8 mouse cellular contexts compared by ENCODE assay signal in genomic region chr15:78926021-78926919, GRCm38 (mm10). TPM values are rescaled to one million over a fixed set of nuclear protein-coding genes. Genes with fewer than 3 reads are reported as not detected.
DNase-seq lines count a peak whose midpoint lies in the region; ATAC-seq and TF ChIP-seq lines count a peak whose summit lies in the region.

Gene Lgals1, plus strand, starts transcription at chr15:78926725.

- 3% methylated on average over 20 of the region's 20 CpGs for WGBS in embryonic facial prominence, embryonic 13.5 days
- WGBS in midbrain, postnatal 0 days = 9% methylated on average over 20 of the region's 20 CpGs
- WGBS in stomach, embryonic 16.5 days = 5% methylated on average over 20 of the region's 20 CpGs

- peak within 1 kb of the TSS; percentile 99 for H3K4me3 ChIP-seq in C2C12 (ENCODE audit: insufficient read depth, poor library complexity, severe bottlenecking)
- H3K4me3 ChIP-seq in embryonic facial prominence, embryonic 13.5 days = peak within 1 kb of the TSS; percentile 61
- no peak within 1 kb of the TSS for H3K4me3 ChIP-seq in midbrain, postnatal 0 days (ENCODE audit: low read depth, low read length)
- peak within 1 kb of the TSS; percentile 62 for H3K4me3 ChIP-seq in stomach, embryonic 16.5 days (replicated peaks; ENCODE audit: low read length)

- no peaks in the 10 kb centered on the region for H3K27me3 ChIP-seq in C2C12 (ENCODE audit: control insufficient read depth, insufficient read depth, insufficient read length)
- no peaks in the 10 kb centered on the region for H3K27me3 ChIP-seq in embryonic facial prominence, embryonic 13.5 days
- H3K27me3 ChIP-seq in midbrain, postnatal 0 days (ENCODE audit: insufficient read depth, low read length) = peaks cover 9% of the 10 kb centered on the region
- no peaks in the 10 kb centered on the region for H3K27me3 ChIP-seq in stomach, embryonic 16.5 days (ENCODE audit: control insufficient read depth, insufficient read depth, low read length)

- peak within 1 kb of the TSS; percentile 89 for H3K4me2 ChIP-seq in embryonic facial prominence, embryonic 13.5 days
- H3K4me2 ChIP-seq in midbrain, postnatal 0 days (ENCODE audit: low read depth, low read length, poor library complexity, severe bottlenecking) = peak within 1 kb of the TSS; percentile 53
- H3K4me2 ChIP-seq in stomach, embryonic 16.5 days (ENCODE audit: low read depth, low read length) = peak within 1 kb of the TSS; percentile 67

- peak within 1 kb of the TSS; percentile 99 for H3ac ChIP-seq in C2C12 (ENCODE audit: control insufficient read depth, insufficient read length, low read depth)

- no peak for TF ChIP-seq CTCF in C2C12 (IDR thresholded peaks at IDR 0.05; ENCODE audit: control insufficient read depth, insufficient read depth, insufficient read length)
- no peak for TF ChIP-seq CTCF in midbrain, postnatal 0 days (IDR thresholded peaks at IDR 0.05)

- peak within 1 kb of the TSS; percentile 82 for H3K9ac ChIP-seq in embryonic facial prominence, embryonic 13.5 days
- H3K9ac ChIP-seq in midbrain, postnatal 0 days (replicated peaks; ENCODE audit: low read length, poor library complexity, severe bottlenecking) = no peak within 1 kb of the TSS; the same call in 1 of the 2 replicates
- H3K9ac ChIP-seq in stomach, embryonic 16.5 days (ENCODE audit: low read length) = peak within 1 kb of the TSS; percentile 76

- peaks cover 37% of the 10 kb centered on the region for H3K79me2 ChIP-seq in C2C12 (ENCODE audit: control insufficient read depth, insufficient read depth)

- DNase-seq in adrenal gland, postnatal 36 days = peak; percentile 94 to 95
- peak; percentile 92 to 93 for DNase-seq in heart, adult 9 months (ENCODE audit: low spot score in 2 of 2)
- DNase-seq in kidney, adult 8-10 months = peak; percentile 94 to 95
- DNase-seq in liver = peak; percentile 93
- peak; percentile 85 for DNase-seq in midbrain, postnatal 0 days (ENCODE audit: low spot score)

- peaks cover 27% of the 10 kb centered on the region for H3K79me3 ChIP-seq in C2C12 (ENCODE audit: low read depth)

- H3K27ac ChIP-seq in embryonic facial prominence, embryonic 13.5 days = peak within 1 kb of the TSS; percentile 99
- H3K27ac ChIP-seq in midbrain, postnatal 0 days (ENCODE audit: low read depth, low read length) = 0 out of 2 replicates have a peak within 1 kb of the TSS, but pooled peaks have one; percentile 18
- H3K27ac ChIP-seq in stomach, embryonic 16.5 days (ENCODE audit: low read length) = peak within 1 kb of the TSS; percentile 98

- peak; percentile 82 for ATAC-seq in embryonic facial prominence, embryonic 13.5 days (ENCODE audit: insufficient number of reproducible peaks, insufficient read depth, low FRiP score, low TSS enrichment, low read depth)
- 0 out of 2 replicates have a peak, but pooled peaks have one; percentile 46 for ATAC-seq in midbrain, postnatal 0 days (ENCODE audit: low FRiP score)
- ATAC-seq in stomach, embryonic 16.5 days (ENCODE audit: insufficient read depth, low FRiP score) = peak; percentile 87

- peaks cover 33% of the 10 kb centered on the region for H3K36me3 ChIP-seq in C2C12 (ENCODE audit: control insufficient read depth, insufficient read depth)
- H3K36me3 ChIP-seq in embryonic facial prominence, embryonic 13.5 days = peaks cover 19% of the 10 kb centered on the region
- no peaks in the 10 kb centered on the region for H3K36me3 ChIP-seq in midbrain, postnatal 0 days (ENCODE audit: insufficient read depth, low read length)
- 0 out of 2 replicates have a peak, but pooled peaks cover 5% of the 10 kb centered on the region for H3K36me3 ChIP-seq in stomach, embryonic 16.5 days (ENCODE audit: control insufficient read depth, insufficient read depth, low read length)

- peaks cover 65% of the 10 kb centered on the region for H3K4me1 ChIP-seq in embryonic facial prominence, embryonic 13.5 days
- 0 out of 2 replicates have a peak, but pooled peaks cover 4% of the 10 kb centered on the region for H3K4me1 ChIP-seq in midbrain, postnatal 0 days (ENCODE audit: insufficient read depth, low read length)
- peaks cover 30% of the 10 kb centered on the region for H3K4me1 ChIP-seq in stomach, embryonic 16.5 days (ENCODE audit: control insufficient read depth, insufficient read depth, low read length)

- H3K9me3 ChIP-seq in embryonic facial prominence, embryonic 13.5 days = no peaks in the 10 kb centered on the region
- H3K9me3 ChIP-seq in midbrain, postnatal 0 days (ENCODE audit: low read length) = no peaks in the 10 kb centered on the region
- H3K9me3 ChIP-seq in stomach, embryonic 16.5 days (replicated peaks; ENCODE audit: control insufficient read depth, low read length) = no peaks in the 10 kb centered on the region

TF ChIP-seq in C2C12, 6 proteins besides CTCF, POLR2A, EP300 and RAD21:
- TF ChIP-seq MYOD1 (IDR thresholded peaks at IDR 0.05; ENCODE audit: control insufficient read depth, insufficient read length, low read depth) = no peak
- TF ChIP-seq FOSL1 (IDR thresholded peaks at IDR 0.05; ENCODE audit: insufficient read depth, low read length, poor library complexity, severe bottlenecking) = no peak
- TF ChIP-seq CEBPB (IDR thresholded peaks at IDR 0.05; ENCODE audit: low read depth) = no peak
- no peak for TF ChIP-seq USF1 (IDR thresholded peaks at IDR 0.05; ENCODE audit: low read depth)
- no peak for TF ChIP-seq MYOG (IDR thresholded peaks at IDR 0.05; ENCODE audit: control insufficient read depth, extremely low read depth, insufficient read length)
- peak; percentile 75 for TF ChIP-seq MAX (IDR thresholded peaks at IDR 0.05)

RNA-seq across cellular contexts. Expression of gene Lgals1, which starts in this region (rescaled TPM):
- 18,755 TPM for polyA plus RNA-seq in C2C12 (2012; fragmentation: generic; extraction: Trizol)
- total RNA-seq in adrenal gland, postnatal 36 days (2021) = 100 to 1,000 TPM; 303 to 486 TPM
- polyA plus RNA-seq in embryonic facial prominence, embryonic 13.5 days (2015; fragmentation: Nextera tagmentation; extraction: Ambion mirVana) = 2,193 and 2,304 TPM in 2 replicates
- total RNA-seq in midbrain, postnatal 0 days (2014; rRNA removed) = 35.4 and 46.2 TPM in 2 replicates
- 69.7 and 76.8 TPM in 2 replicates for polyA plus RNA-seq in midbrain, postnatal 0 days (2015; fragmentation: Nextera tagmentation; extraction: Ambion mirVana)
- polyA plus RNA-seq in stomach, embryonic 16.5 days (2015; fragmentation: Nextera tagmentation; extraction: Ambion mirVana) = 1,528 and 1,531 TPM in 2 replicates

Comparison
In these comparisons a context has a peak if more than half of its experiments do, and no peak if none do; other contexts are left out.
1. RNA of gene Lgals1 (polyA plus RNA-seq): 18,755 TPM in C2C12 (single experiment), 2,193 to 2,304 TPM in embryonic facial prominence, embryonic 13.5 days and 1,528 to 1,531 TPM in stomach, embryonic 16.5 days; 69.7 to 76.8 TPM in midbrain, postnatal 0 days; every median in the first group is over 10 times any median in the second.
2. H3K27ac ChIP-seq: peak in every context shown above with its lines; median percentile 99 in embryonic facial prominence, embryonic 13.5 days; 98 in stomach, embryonic 16.5 days; 18 in midbrain, postnatal 0 days.
3. Peak in every context shown above with its lines, with median percentiles within 50 percentile points of each other: DNase-seq, ATAC-seq and H3K4me2 ChIP-seq.